8 mouse cellular contexts compared by ENCODE assay signal in the genomic region with DNA sequence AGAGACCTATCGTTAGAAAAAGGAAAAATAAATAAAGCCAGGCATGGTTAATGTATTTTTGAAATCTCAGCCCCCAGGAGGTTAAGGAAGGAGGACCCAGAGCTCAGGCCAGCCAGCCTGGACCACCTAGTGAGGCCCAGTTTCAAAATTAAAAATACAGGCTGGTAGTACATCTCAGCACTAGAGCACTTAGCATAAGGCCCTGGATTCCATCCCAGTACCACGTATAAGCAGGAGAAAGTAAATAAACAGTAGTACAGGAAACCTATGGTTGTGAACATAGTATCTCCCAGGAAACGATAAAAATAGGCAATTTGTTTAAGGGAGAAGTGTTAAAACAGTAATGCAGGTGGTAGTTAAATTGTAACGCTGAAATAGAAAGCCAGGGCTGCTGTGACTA. TPM values are rescaled to one million over a fixed set of nuclear protein-coding genes. Genes with fewer than 3 reads are reported as not detected.
DNase-seq lines count a peak whose midpoint lies in the region; ATAC-seq and TF ChIP-seq lines count a peak whose summit lies in the region.

No protein-coding gene starts in this region.

- TF ChIP-seq CTCF in ES-Bruce4 (IDR thresholded peaks at IDR 0.05; ENCODE audit: low read depth, low read length) = no peak
- TF ChIP-seq CTCF in liver, postnatal 0 days (IDR thresholded peaks at IDR 0.05; ENCODE audit: low read depth) = no peak

- intact Hi-C loops in left cerebral cortex, postnatal 36 days (cut with DNase I) = loop anchor here (5.0 kb wide), 1 partner anchor 110 kb away; no protein-coding TSS in a partner anchor

- peak overlapping the region; percentile 73 for H3K4me2 ChIP-seq in heart, embryonic 12.5 days
- peak overlapping the region; percentile 79 for H3K4me2 ChIP-seq in forebrain, embryonic 16.5 days (ENCODE audit: low read length)
- H3K4me2 ChIP-seq in liver, postnatal 0 days (ENCODE audit: low read depth, low read length) = peak overlapping the region; percentile 98

- H3K9me3 ChIP-seq in heart, embryonic 12.5 days (replicated peaks) = no peaks in the 10 kb centered on the region
- H3K9me3 ChIP-seq in ES-Bruce4 (replicated peaks; ENCODE audit: control insufficient read depth, insufficient read depth, low read length, poor library complexity, severe bottlenecking) = no peaks in the 10 kb centered on the region
- no peaks in the 10 kb centered on the region for H3K9me3 ChIP-seq in forebrain, embryonic 16.5 days (ENCODE audit: control insufficient read depth, low read length)
- H3K9me3 ChIP-seq in liver, postnatal 0 days (ENCODE audit: low read length) = no peaks in the 10 kb centered on the region

- 32% methylated on average over 4 of the region's 4 CpGs for WGBS in heart, embryonic 12.5 days
- 42% methylated on average over 4 of the region's 4 CpGs for WGBS in forebrain, embryonic 16.5 days
- WGBS in liver, postnatal 0 days (ENCODE audit: insufficient replicate concordance) = 24% methylated on average over 4 of the region's 4 CpGs

- H3K27ac ChIP-seq in heart, embryonic 12.5 days (ENCODE audit: poor library complexity, severe bottlenecking) = peak overlapping the region; percentile 50
- peak overlapping the region; percentile 41; the same call in 1 of the 2 replicates for H3K27ac ChIP-seq in ES-Bruce4 (ENCODE audit: insufficient read depth, low read length)
- no peak overlapping the region; the same call in 1 of the 2 replicates for H3K27ac ChIP-seq in forebrain, embryonic 16.5 days (ENCODE audit: low read length)
- H3K27ac ChIP-seq in liver, postnatal 0 days (ENCODE audit: low read depth) = peak overlapping the region; percentile 79

- no peak for TF ChIP-seq POLR2A in ES-Bruce4 (IDR thresholded peaks at IDR 0.05; ENCODE audit: insufficient read depth, low read length)

- peaks cover 54% of the 10 kb centered on the region for H3K4me1 ChIP-seq in heart, embryonic 12.5 days (replicated peaks)
- peaks cover 2% of the 10 kb centered on the region for H3K4me1 ChIP-seq in ES-Bruce4 (ENCODE audit: control insufficient read depth, insufficient read depth, low read length)
- peaks cover 40% of the 10 kb centered on the region for H3K4me1 ChIP-seq in forebrain, embryonic 16.5 days (replicated peaks; ENCODE audit: control insufficient read depth, insufficient read depth, low read length)
- peaks cover 42% of the 10 kb centered on the region for H3K4me1 ChIP-seq in liver, postnatal 0 days (ENCODE audit: insufficient read depth)

- H3K4me3 ChIP-seq in heart, embryonic 12.5 days = peak overlapping the region; percentile 41
- no peak overlapping the region for H3K4me3 ChIP-seq in ES-Bruce4 (ENCODE audit: low read depth, low read length)
- H3K4me3 ChIP-seq in forebrain, embryonic 16.5 days (replicated peaks; ENCODE audit: low read length) = peak overlapping the region; percentile 48
- H3K4me3 ChIP-seq in liver, postnatal 0 days (ENCODE audit: low read depth, low read length) = peak overlapping the region; percentile 39

- H3K36me3 ChIP-seq in heart, embryonic 12.5 days = peaks cover 22% of the 10 kb centered on the region
- H3K36me3 ChIP-seq in ES-Bruce4 (ENCODE audit: control insufficient read depth, insufficient read depth, low read length, poor library complexity, severe bottlenecking) = peaks cover 5% of the 10 kb centered on the region; the same call in 1 of the 2 replicates
- peaks cover 9% of the 10 kb centered on the region for H3K36me3 ChIP-seq in forebrain, embryonic 16.5 days (ENCODE audit: control insufficient read depth, insufficient read depth)
- H3K36me3 ChIP-seq in liver, postnatal 0 days (replicated peaks; ENCODE audit: insufficient read depth, low read length) = peaks cover 17% of the 10 kb centered on the region; the same call in 1 of the 2 replicates

- no peaks in the 10 kb centered on the region for H3K27me3 ChIP-seq in heart, embryonic 12.5 days (replicated peaks)
- H3K27me3 ChIP-seq in ES-Bruce4 (ENCODE audit: control insufficient read depth, insufficient read depth, low read length, poor library complexity, severe bottlenecking) = no peaks in the 10 kb centered on the region
- H3K27me3 ChIP-seq in forebrain, embryonic 16.5 days (replicated peaks; ENCODE audit: control insufficient read depth, insufficient read depth, low read length) = no peaks in the 10 kb centered on the region
- H3K27me3 ChIP-seq in liver, postnatal 0 days (ENCODE audit: insufficient read depth, low read length) = no peaks in the 10 kb centered on the region

- no peak for TF ChIP-seq EP300 in ES-Bruce4 (IDR thresholded peaks at IDR 0.05; ENCODE audit: insufficient read depth, low read depth, low read length)
- TF ChIP-seq EP300 in liver, postnatal 0 days (IDR thresholded peaks at IDR 0.05; ENCODE audit: low read depth) = no peak

- DNase-seq in heart, adult 8-10 months (ENCODE audit: low spot score) = no peak
- no peak for DNase-seq in liver, postnatal 0 days
- no peak for DNase-seq in frontal cortex, postnatal 25 days (ENCODE audit: low spot score in 2 of 2)
- DNase-seq in left cerebral cortex, postnatal 36 days (ENCODE audit: low spot score in 2 of 2) = no peak
- no peak for DNase-seq in adrenal gland, adult 8-10 months

- H3K9ac ChIP-seq in heart, embryonic 12.5 days = peak overlapping the region; percentile 75
- peak overlapping the region; percentile 90 for H3K9ac ChIP-seq in ES-Bruce4 (ENCODE audit: low read depth, poor library complexity, severe bottlenecking)
- peak overlapping the region; percentile 82 for H3K9ac ChIP-seq in forebrain, embryonic 16.5 days (replicated peaks; ENCODE audit: low read depth, low read length)
- peak overlapping the region; percentile 60 for H3K9ac ChIP-seq in liver, postnatal 0 days (replicated peaks)

- ATAC-seq in heart, embryonic 12.5 days (ENCODE audit: insufficient number of reproducible peaks, low FRiP score) = no peak
- ATAC-seq in forebrain, embryonic 16.5 days = no peak
- ATAC-seq in liver, postnatal 0 days = no peak

RNA-seq across cellular contexts. Expression of a gene that starts 1.7 kb away (rescaled TPM):
- polyA plus RNA-seq in heart, embryonic 12.5 days (2016; fragmentation: Nextera tagmentation; extraction: Ambion mirVana) = 21.3 and 22.8 TPM in 2 replicates
- 10 to 100 TPM; 20.6 to 24.3 (median 22.9) TPM for total RNA-seq in heart, adult 8-10 months (2022)
- 16.2 and 20.9 TPM in 2 replicates for polyA plus RNA-seq in ES-Bruce4 (2011; ENCODE audit: insufficient read depth, insufficient read length, low read depth, missing spikeins)
- polyA plus RNA-seq in forebrain, embryonic 16.5 days (2015; fragmentation: Nextera tagmentation; extraction: Ambion mirVana) = 28.0 and 30.4 TPM in 2 replicates
- polyA plus RNA-seq in liver, postnatal 0 days (2015; fragmentation: Nextera tagmentation; extraction: Ambion mirVana) = 6.3 and 8.8 TPM in 2 replicates
- total RNA-seq in left cerebral cortex, postnatal 36 days (2021) = 10 to 100 TPM; 46.3 to 53.5 TPM
- total RNA-seq in adrenal gland, adult 8-10 months (2022) = 10 to 100 TPM; 49.0 to 52.8 (median 50.9) TPM

RNA-seq across cellular contexts. Expression of a gene that starts 11.1 kb away (rescaled TPM):
- polyA plus RNA-seq in heart, embryonic 12.5 days (2016; fragmentation: Nextera tagmentation; extraction: Ambion mirVana) = 2.7 and 3.0 TPM in 2 replicates
- 1 to 10 TPM; 3.6 to 4.3 (median 4.3) TPM for total RNA-seq in heart, adult 8-10 months (2022)
- polyA plus RNA-seq in ES-Bruce4 (2011; ENCODE audit: insufficient read depth, insufficient read length, low read depth, missing spikeins) = 4.0 and 5.5 TPM in 2 replicates
- polyA plus RNA-seq in forebrain, embryonic 16.5 days (2015; fragmentation: Nextera tagmentation; extraction: Ambion mirVana) = 3.1 and 3.6 TPM in 2 replicates
- 0.39 and 0.55 TPM in 2 replicates for polyA plus RNA-seq in liver, postnatal 0 days (2015; fragmentation: Nextera tagmentation; extraction: Ambion mirVana)
- total RNA-seq in left cerebral cortex, postnatal 36 days (2021) = 10 to 100 TPM; 53.5 to 55.3 TPM
- 10 to 100 TPM; 11.4 to 18.0 (median 15.5) TPM for total RNA-seq in adrenal gland, adult 8-10 months (2022)

RNA-seq across cellular contexts. Expression of a gene that starts 14.9 kb away (rescaled TPM):
- not detected in 2 replicates for polyA plus RNA-seq in heart, embryonic 12.5 days (2016; fragmentation: Nextera tagmentation; extraction: Ambion mirVana)
- total RNA-seq in heart, adult 8-10 months (2022) = not detected
- polyA plus RNA-seq in ES-Bruce4 (2011; ENCODE audit: insufficient read depth, insufficient read length, low read depth, missing spikeins) = not detected in 2 replicates
- 0.46 and 0.91 TPM in 2 replicates for polyA plus RNA-seq in forebrain, embryonic 16.5 days (2015; fragmentation: Nextera tagmentation; extraction: Ambion mirVana)
- not detected in 2 replicates for polyA plus RNA-seq in liver, postnatal 0 days (2015; fragmentation: Nextera tagmentation; extraction: Ambion mirVana)
- total RNA-seq in left cerebral cortex, postnatal 36 days (2021) = 1 to 10 TPM in 1 of 2 experiments, under 1 TPM in 1; 0.47 to 1.3 TPM
- total RNA-seq in adrenal gland, adult 8-10 months (2022) = not detected

RNA-seq across cellular contexts. Expression of a gene that starts 21.2 kb away (rescaled TPM):
- 0.37 TPM in 1 of 2 replicates, not detected in the other for polyA plus RNA-seq in heart, embryonic 12.5 days (2016; fragmentation: Nextera tagmentation; extraction: Ambion mirVana)
- total RNA-seq in heart, adult 8-10 months (2022) = not detected
- 2.5 and 2.6 TPM in 2 replicates for polyA plus RNA-seq in ES-Bruce4 (2011; ENCODE audit: insufficient read depth, insufficient read length, low read depth, missing spikeins)
- polyA plus RNA-seq in forebrain, embryonic 16.5 days (2015; fragmentation: Nextera tagmentation; extraction: Ambion mirVana) = not detected in 2 replicates
- 61.0 and 84.0 TPM in 2 replicates for polyA plus RNA-seq in liver, postnatal 0 days (2015; fragmentation: Nextera tagmentation; extraction: Ambion mirVana)
- total RNA-seq in left cerebral cortex, postnatal 36 days (2021) = not detected
- total RNA-seq in adrenal gland, adult 8-10 months (2022) = under 1 TPM in 1 of 4 experiments, not detected in 3; 0.12 TPM

RNA-seq across cellular contexts. Expression of a gene that starts 22.1 kb away (rescaled TPM):
- 33.2 TPM in 2 replicates for polyA plus RNA-seq in heart, embryonic 12.5 days (2016; fragmentation: Nextera tagmentation; extraction: Ambion mirVana)
- 10 to 100 TPM; 79.6 to 99.9 (median 98.8) TPM for total RNA-seq in heart, adult 8-10 months (2022)
- 102 and 119 TPM in 2 replicates for polyA plus RNA-seq in ES-Bruce4 (2011; ENCODE audit: insufficient read depth, insufficient read length, low read depth, missing spikeins)
- polyA plus RNA-seq in forebrain, embryonic 16.5 days (2015; fragmentation: Nextera tagmentation; extraction: Ambion mirVana) = 34.4 and 34.7 TPM in 2 replicates
- 6.9 and 7.1 TPM in 2 replicates for polyA plus RNA-seq in liver, postnatal 0 days (2015; fragmentation: Nextera tagmentation; extraction: Ambion mirVana)
- total RNA-seq in left cerebral cortex, postnatal 36 days (2021) = 100 to 1,000 TPM; 126 to 129 TPM
- total RNA-seq in adrenal gland, adult 8-10 months (2022) = 100 to 1,000 TPM; 110 to 113 (median 111) TPM
